Mouse (Mus musculus): ENCODE data around the gene Nme7.

GRCm38 (mm10) chr1:164432649-164433048, 128.7 kb downstream of the Nme7 start:
- TF ChIP-seq POLR2A (IDR thresholded peaks at IDR 0.05; ENCODE audit: borderline replicate concordance, insufficient read depth, low read length) (no peak), CTCF (IDR thresholded peaks at IDR 0.05; ENCODE audit: borderline replicate concordance, insufficient read depth, low read depth, low read length) (no peak)
